Mouse (Mus musculus): ENCODE data around the gene Gm36245. TPM values are rescaled to one million over a fixed set of nuclear protein-coding genes. Genes with fewer than 3 reads are reported as not detected.
"Not testable (repeated sequence)": the region's sequence is repeated elsewhere in the genome, so short reads cannot be mapped to it uniquely, and the experiment has no call there.

Gene Gm36245
- polyA plus RNA-seq, 1 experiment: 1.7 TPM

DNA sequence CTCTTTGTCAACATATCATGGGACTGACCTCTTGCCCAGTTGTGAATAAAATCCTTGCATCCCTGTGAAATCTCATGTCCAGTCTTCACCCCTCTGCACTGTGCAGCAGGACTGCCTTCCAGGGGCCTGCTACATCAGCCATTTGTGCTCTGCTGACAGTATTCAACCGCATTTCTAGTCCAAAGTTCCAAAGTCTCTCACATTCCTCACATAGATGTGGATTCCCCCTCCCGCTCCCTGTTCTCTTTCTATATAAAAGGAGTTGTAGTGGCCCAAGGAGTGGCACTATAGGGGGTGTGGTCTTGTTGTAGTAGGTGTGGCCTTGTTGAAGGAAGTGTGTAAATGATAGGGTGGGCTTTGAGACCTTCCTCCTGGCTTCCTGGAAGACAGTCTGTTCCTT is 8.2 kb upstream of the Gm36245 start:
- Histone ChIP-seq H3K27ac (ENCODE audit: control insufficient read depth, insufficient read depth, low read depth, low read length) (no peak overlapping the region), H3K36me3 (ENCODE audit: control insufficient read depth, insufficient read depth, low read length) (no peaks in the 10 kb centered on the region), H3K27me3 (ENCODE audit: control insufficient read depth, insufficient read depth, low read length) (no peaks in the 10 kb centered on the region), H3K4me1 (ENCODE audit: control insufficient read depth, insufficient read depth, low read length) (no peaks in the 10 kb centered on the region), H3K4me3 (ENCODE audit: control insufficient read depth, low read depth, low read length) (no peak overlapping the region)
- TF ChIP-seq CTCF (IDR thresholded peaks at IDR 0.05; ENCODE audit: control insufficient read depth, insufficient read depth, insufficient replicate concordance, low read depth, low read length): no peak
- no peak for TF ChIP-seq POLR2A (IDR thresholded peaks at IDR 0.05; ENCODE audit: control insufficient read depth, low read depth, low read length)

DNA sequence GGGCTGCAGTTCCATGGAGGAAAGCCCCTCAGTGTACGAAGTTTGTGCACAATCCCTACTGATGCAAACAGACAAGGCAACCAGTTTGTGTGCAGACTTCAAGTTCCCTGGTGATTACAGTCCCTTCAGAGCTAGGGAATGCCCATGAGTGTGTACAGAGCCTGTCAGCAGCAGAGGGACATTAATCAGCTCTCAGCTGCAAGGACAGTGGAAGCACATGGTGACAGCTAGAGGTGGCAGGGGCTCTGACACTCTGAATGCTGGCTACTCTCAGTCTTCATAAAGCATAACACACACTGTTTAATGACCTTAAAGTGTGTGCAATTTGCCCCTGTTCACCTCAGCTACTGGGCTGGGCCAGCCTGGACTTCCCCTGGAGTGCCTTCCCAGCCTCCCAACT is 5.5 kb upstream of the Gm36245 start:
- Histone ChIP-seq H3K4me1 (ENCODE audit: control insufficient read depth, insufficient read depth, low read length) (peaks cover 2% of the 10 kb centered on the region; the same call in 1 of the 2 replicates), H3K36me3 (ENCODE audit: control insufficient read depth, insufficient read depth, low read length) (no peaks in the 10 kb centered on the region), H3K27me3 (ENCODE audit: control insufficient read depth, insufficient read depth, low read length) (no peaks in the 10 kb centered on the region), H3K27ac (ENCODE audit: control insufficient read depth, insufficient read depth, low read depth, low read length) (no peak overlapping the region), H3K4me3 (ENCODE audit: control insufficient read depth, low read depth, low read length) (no peak overlapping the region)
- no peak for TF ChIP-seq CTCF (IDR thresholded peaks at IDR 0.05; ENCODE audit: control insufficient read depth, insufficient read depth, insufficient replicate concordance, low read depth, low read length)
- no peak for TF ChIP-seq POLR2A (IDR thresholded peaks at IDR 0.05; ENCODE audit: control insufficient read depth, low read depth, low read length)

DNA sequence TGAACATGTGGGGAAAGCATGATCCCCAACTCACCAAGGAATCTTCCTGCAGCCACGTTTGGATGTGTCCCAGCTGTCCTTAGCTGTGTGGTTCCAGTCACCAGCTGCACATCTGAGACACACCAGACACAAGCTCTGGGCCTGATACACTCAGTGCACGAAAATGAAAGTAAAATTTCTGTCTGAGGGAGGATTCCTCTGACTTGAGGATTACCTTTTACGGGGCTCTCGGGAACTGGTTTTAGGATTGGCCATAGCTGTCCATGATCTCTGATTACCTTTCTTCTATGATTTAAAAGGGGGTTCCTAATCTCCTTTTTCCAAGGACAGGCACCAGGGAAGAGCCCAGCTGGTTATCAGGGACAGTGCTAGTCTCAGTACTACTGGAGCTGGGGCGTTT is 3.1 kb upstream of the Gm36245 start, which contains the start of gene Apol10b:
TSS of gene Apol10b (minus strand) at position 165 of the 400 bp plus-strand sequence.
- H3K27me3 ChIP-seq (ENCODE audit: control insufficient read depth, insufficient read depth, low read length): no peaks in the 10 kb centered on the region
- H3K4me3 ChIP-seq (ENCODE audit: control insufficient read depth, low read depth, low read length): no peak within 1 kb of the TSS
- TF ChIP-seq POLR2A (IDR thresholded peaks at IDR 0.05; ENCODE audit: control insufficient read depth, low read depth, low read length) (no peak), CTCF (IDR thresholded peaks at IDR 0.05; ENCODE audit: control insufficient read depth, insufficient read depth, insufficient replicate concordance, low read depth, low read length) (no peak)
- H3K27ac ChIP-seq (ENCODE audit: control insufficient read depth, insufficient read depth, low read depth, low read length): no peak within 1 kb of the TSS
- peaks cover 2% of the 10 kb centered on the region; the same call in 1 of the 2 replicates for H3K4me1 ChIP-seq (ENCODE audit: control insufficient read depth, insufficient read depth, low read length)
- no peaks in the 10 kb centered on the region for H3K36me3 ChIP-seq (ENCODE audit: control insufficient read depth, insufficient read depth, low read length)

GRCm38 (mm10) chr15:77598429-77598828 is 629 bp upstream of the Gm36245 start:
- H3K4me3 ChIP-seq (ENCODE audit: control insufficient read depth, low read depth, low read length): no peak overlapping the region
- no peaks in the 10 kb centered on the region for H3K36me3 ChIP-seq (ENCODE audit: control insufficient read depth, insufficient read depth, low read length)
- H3K4me1 ChIP-seq (ENCODE audit: control insufficient read depth, insufficient read depth, low read length): peaks cover 2% of the 10 kb centered on the region; the same call in 1 of the 2 replicates
- H3K27me3 ChIP-seq (ENCODE audit: control insufficient read depth, insufficient read depth, low read length): no peaks in the 10 kb centered on the region
- H3K27ac ChIP-seq (ENCODE audit: control insufficient read depth, insufficient read depth, low read depth, low read length): no peak overlapping the region
- no peak for TF ChIP-seq CTCF (IDR thresholded peaks at IDR 0.05; ENCODE audit: control insufficient read depth, insufficient read depth, insufficient replicate concordance, low read depth, low read length)
- no peak for TF ChIP-seq POLR2A (IDR thresholded peaks at IDR 0.05; ENCODE audit: control insufficient read depth, low read depth, low read length)

GRCm38 (mm10) chr15:77606069-77606468 is 7.0 kb downstream of the Gm36245 start:
- TF ChIP-seq POLR2A (IDR thresholded peaks at IDR 0.05; ENCODE audit: control insufficient read depth, low read depth, low read length) (no peak), CTCF (IDR thresholded peaks at IDR 0.05; ENCODE audit: control insufficient read depth, insufficient read depth, insufficient replicate concordance, low read depth, low read length) (no peak)
- Histone ChIP-seq H3K27me3 (ENCODE audit: control insufficient read depth, insufficient read depth, low read length) (no peaks in the 10 kb centered on the region), H3K27ac (ENCODE audit: control insufficient read depth, insufficient read depth, low read depth, low read length) (no peak overlapping the region)

DNA sequence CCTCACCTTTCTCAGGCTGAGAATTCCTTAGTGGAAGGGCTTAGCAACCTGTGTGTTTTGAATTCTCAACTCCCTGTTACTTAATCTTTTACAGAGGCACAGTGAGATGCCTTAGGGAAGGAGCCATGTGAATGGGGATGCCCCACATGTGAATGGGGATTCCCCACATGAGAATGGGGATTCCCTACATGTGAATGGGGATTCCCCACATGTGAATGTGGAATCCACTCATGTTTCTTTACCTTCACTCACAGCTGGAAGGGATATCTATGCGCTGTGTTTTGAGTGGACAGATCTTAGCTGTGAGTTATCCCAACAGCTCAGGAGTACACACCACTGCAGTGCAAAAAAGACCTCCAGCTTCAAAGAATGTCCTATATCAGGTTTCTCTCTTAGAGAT is 25.7 kb downstream of the Gm36245 start:
- H3K27me3 ChIP-seq (ENCODE audit: control insufficient read depth, insufficient read depth, low read length): no peaks in the 10 kb centered on the region
- TF ChIP-seq CTCF (IDR thresholded peaks at IDR 0.05; ENCODE audit: control insufficient read depth, insufficient read depth, insufficient replicate concordance, low read depth, low read length) (no peak), POLR2A (IDR thresholded peaks at IDR 0.05; ENCODE audit: control insufficient read depth, low read depth, low read length) (no peak)
- no peaks in the 10 kb centered on the region for H3K36me3 ChIP-seq (ENCODE audit: control insufficient read depth, insufficient read depth, low read length)
- H3K27ac ChIP-seq (ENCODE audit: control insufficient read depth, insufficient read depth, low read depth, low read length): no peak overlapping the region
- no peak overlapping the region for H3K4me3 ChIP-seq (ENCODE audit: control insufficient read depth, low read depth, low read length)
- no peaks in the 10 kb centered on the region for H3K4me1 ChIP-seq (ENCODE audit: control insufficient read depth, insufficient read depth, low read length)

More at GRCm38 (mm10) chr15:77606069-77606468, 7.0 kb downstream of the Gm36245 start:
- Histone ChIP-seq H3K36me3 (ENCODE audit: control insufficient read depth, insufficient read depth, low read length) (no peaks in the 10 kb centered on the region), H3K4me1 (ENCODE audit: control insufficient read depth, insufficient read depth, low read length) (no peaks in the 10 kb centered on the region), H3K4me3 (ENCODE audit: control insufficient read depth, low read depth, low read length) (no peak overlapping the region)

DNA sequence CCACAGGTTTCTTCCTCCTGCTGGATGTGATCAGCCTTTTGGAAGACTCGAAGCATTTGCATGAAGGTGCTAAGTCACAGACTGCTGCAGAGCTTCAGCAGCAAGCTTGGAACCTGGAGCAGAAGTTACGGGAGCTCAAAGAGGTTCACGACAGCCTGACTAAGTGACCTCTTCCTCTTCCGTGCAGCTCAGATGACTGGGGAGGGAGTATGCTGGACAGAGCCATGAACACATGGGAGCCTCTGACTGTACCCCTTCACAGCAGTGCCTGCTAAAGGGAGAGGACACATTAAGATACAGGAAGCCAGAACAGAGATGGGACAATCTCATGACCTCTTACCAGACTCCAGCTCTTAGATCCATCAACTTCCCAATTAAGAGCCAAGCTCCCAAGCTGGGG is 27.4 kb downstream of the Gm36245 start:
- H3K4me3 ChIP-seq (ENCODE audit: control insufficient read depth, low read depth, low read length); H3K27ac ChIP-seq (ENCODE audit: control insufficient read depth, insufficient read depth, low read depth, low read length); H3K27me3 ChIP-seq (ENCODE audit: control insufficient read depth, insufficient read depth, low read length); H3K36me3 ChIP-seq (ENCODE audit: control insufficient read depth, insufficient read depth, low read length); H3K4me1 ChIP-seq (ENCODE audit: control insufficient read depth, insufficient read depth, low read length): not testable (repeated sequence)

DNA sequence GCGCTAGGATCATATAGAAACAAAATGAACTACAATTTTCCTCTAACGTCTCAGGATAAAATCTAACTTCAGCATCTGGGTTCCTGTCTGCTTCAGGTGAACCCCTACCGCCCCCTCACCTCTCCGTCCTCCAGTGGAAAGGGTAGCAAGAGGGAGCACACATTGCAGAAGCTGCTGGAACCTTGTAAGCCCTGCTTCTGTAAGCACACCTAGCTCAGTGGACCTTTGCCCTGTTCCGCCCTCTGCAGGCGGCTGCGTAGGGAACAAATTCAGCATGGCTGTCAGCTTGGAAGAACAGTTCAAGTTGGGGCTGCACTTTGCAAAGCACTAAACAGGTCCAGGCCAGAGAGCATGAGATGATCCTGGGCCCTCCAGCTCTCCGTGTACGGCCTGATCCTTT is 29.6 kb downstream of the Gm36245 start:
- not testable (repeated sequence) for H3K36me3 ChIP-seq (ENCODE audit: control insufficient read depth, insufficient read depth, low read length); H3K4me3 ChIP-seq (ENCODE audit: control insufficient read depth, low read depth, low read length); H3K27me3 ChIP-seq (ENCODE audit: control insufficient read depth, insufficient read depth, low read length); H3K4me1 ChIP-seq (ENCODE audit: control insufficient read depth, insufficient read depth, low read length); H3K27ac ChIP-seq (ENCODE audit: control insufficient read depth, insufficient read depth, low read depth, low read length)

DNA sequence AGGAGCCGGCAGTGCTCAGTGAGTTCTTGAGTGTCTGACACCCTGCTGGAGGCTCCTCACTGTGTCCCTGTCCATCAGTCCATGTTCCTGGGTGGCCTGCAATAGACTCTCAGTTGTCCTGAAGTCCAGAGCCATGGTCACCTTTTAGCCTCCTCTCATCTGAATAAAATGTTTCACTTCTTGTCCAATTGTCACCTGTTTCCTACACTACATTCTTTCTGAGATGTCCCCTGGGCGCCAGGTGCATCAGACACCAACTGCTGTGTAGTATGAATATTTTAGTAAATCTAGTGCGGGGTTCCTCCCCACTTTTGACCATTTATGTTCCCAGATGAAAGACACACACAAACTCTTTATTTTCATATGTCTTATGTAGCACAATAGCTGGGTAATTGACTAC is 30.8 kb downstream of the Gm36245 start:
- not testable (repeated sequence) for H3K27ac ChIP-seq (ENCODE audit: control insufficient read depth, insufficient read depth, low read depth, low read length); H3K36me3 ChIP-seq (ENCODE audit: control insufficient read depth, insufficient read depth, low read length); H3K4me3 ChIP-seq (ENCODE audit: control insufficient read depth, low read depth, low read length); H3K4me1 ChIP-seq (ENCODE audit: control insufficient read depth, insufficient read depth, low read length); H3K27me3 ChIP-seq (ENCODE audit: control insufficient read depth, insufficient read depth, low read length)

- H3K4me3 ChIP-seq (ENCODE audit: control insufficient read depth, low read depth, low read length); H3K27ac ChIP-seq (ENCODE audit: control insufficient read depth, insufficient read depth, low read depth, low read length): not testable (repeated sequence)
Measured at GRCm38 (mm10) chr15:77643176-77643575, 44.1 kb downstream of the Gm36245 start, which contains the start of gene Apol11b. Gene Apol11b (minus strand): TSS chr15:77643286.

GRCm38 (mm10) chr15:77651143-77651542 is 52.1 kb downstream of the Gm36245 start:
- not testable (repeated sequence) for H3K27ac ChIP-seq (ENCODE audit: control insufficient read depth, insufficient read depth, low read depth, low read length); H3K27me3 ChIP-seq (ENCODE audit: control insufficient read depth, insufficient read depth, low read length); H3K36me3 ChIP-seq (ENCODE audit: control insufficient read depth, insufficient read depth, low read length); H3K4me3 ChIP-seq (ENCODE audit: control insufficient read depth, low read depth, low read length); H3K4me1 ChIP-seq (ENCODE audit: control insufficient read depth, insufficient read depth, low read length)

More at GRCm38 (mm10) chr15:77643176-77643575, 44.1 kb downstream of the Gm36245 start, which contains the start of gene Apol11b:
- H3K4me1 ChIP-seq (ENCODE audit: control insufficient read depth, insufficient read depth, low read length); H3K36me3 ChIP-seq (ENCODE audit: control insufficient read depth, insufficient read depth, low read length); H3K27me3 ChIP-seq (ENCODE audit: control insufficient read depth, insufficient read depth, low read length): not testable (repeated sequence)
